7 mouse cellular contexts compared by ENCODE assay signal in the genomic region with DNA sequence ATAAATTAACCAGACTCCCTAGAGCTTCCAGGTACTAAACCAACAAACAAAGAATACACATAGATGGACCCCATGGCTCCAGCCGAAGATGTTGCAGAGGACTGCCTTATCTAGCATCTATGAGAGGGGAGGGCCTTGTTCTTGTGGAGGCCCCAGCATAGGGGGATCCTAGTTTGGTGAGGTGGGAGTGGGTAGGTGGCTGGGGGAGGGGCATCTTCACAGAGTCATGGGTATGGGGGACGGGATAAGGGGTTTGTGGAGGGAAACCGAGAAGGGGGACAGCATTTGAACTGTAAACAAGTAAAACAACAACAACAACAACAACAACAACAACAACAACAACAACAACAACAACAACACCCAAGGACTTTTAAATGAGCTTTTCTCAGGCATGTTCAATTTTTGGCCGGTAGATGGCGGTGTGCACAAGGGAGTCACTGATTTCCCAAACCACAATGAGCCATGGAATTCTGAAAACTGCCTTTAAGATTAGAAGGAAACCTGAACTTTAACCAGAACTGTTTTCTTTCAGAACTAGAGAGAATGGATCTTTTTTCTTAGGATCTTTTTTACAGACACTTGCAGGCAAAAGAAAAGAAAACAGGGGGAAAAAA.
DNase-seq lines count a peak whose midpoint lies in the region; ATAC-seq and TF ChIP-seq lines count a peak whose summit lies in the region.
"Not testable (repeated sequence)": the region's sequence is repeated elsewhere in the genome, so short reads cannot be mapped to it uniquely, and the experiment has no call there.

No protein-coding gene starts in this region.

- DNase-seq in NIH3T3 (ENCODE audit: low read depth), result peak; percentile 71
- peak; percentile 68 for DNase-seq in hindbrain, embryonic 14.5 days (ENCODE audit: low spot score)
- DNase-seq in layer of hippocampus, adult 2 months (ENCODE audit: low spot score in 2 of 2), result not testable (repeated sequence)
- DNase-seq in lung, postnatal 36 days, result peak; percentile 3

- H3K4me3 ChIP-seq in forebrain, embryonic 13.5 days; hindbrain, embryonic 14.5 days (replicated peaks; ENCODE audit: low read length); layer of hippocampus, adult 2 months; neural tube, embryonic 12.5 days: not testable (repeated sequence)

- ATAC-seq in common myeloid progenitor, adult 5-6 weeks (replicated peaks; ENCODE audit: low read depth, poor library complexity, severe bottlenecking), result 0 out of 2 replicates have a peak, but pooled peaks have one; percentile 47
- ATAC-seq in forebrain, embryonic 13.5 days, result peak; percentile 72
- peak; percentile 59; the same call in 1 of the 2 replicates for ATAC-seq in hindbrain, embryonic 14.5 days (ENCODE audit: low FRiP score)
- ATAC-seq in neural tube, embryonic 12.5 days (ENCODE audit: low FRiP score, low read depth), result 0 out of 2 replicates have a peak, but pooled peaks have one; percentile 25

- not testable (repeated sequence) for H3K27ac ChIP-seq in forebrain, embryonic 13.5 days; hindbrain, embryonic 14.5 days; layer of hippocampus, adult 2 months; neural tube, embryonic 12.5 days

- not testable (repeated sequence) for H3K4me2 ChIP-seq in forebrain, embryonic 13.5 days; hindbrain, embryonic 14.5 days (replicated peaks); neural tube, embryonic 12.5 days (replicated peaks)

- 22% methylated on average over 5 of the region's 5 CpGs for WGBS in forebrain, embryonic 13.5 days
- WGBS in hindbrain, embryonic 14.5 days, result 17% methylated on average over 5 of the region's 5 CpGs
- WGBS in neural tube, embryonic 12.5 days, result 14% methylated on average over 5 of the region's 5 CpGs

- not testable (repeated sequence) for H3K27me3 ChIP-seq in forebrain, embryonic 13.5 days; hindbrain, embryonic 14.5 days (ENCODE audit: control insufficient read depth, insufficient read depth, low read length); neural tube, embryonic 12.5 days (replicated peaks)

- not testable (repeated sequence) for H3K9ac ChIP-seq in forebrain, embryonic 13.5 days; hindbrain, embryonic 14.5 days; neural tube, embryonic 12.5 days

- H3K9me3 ChIP-seq in forebrain, embryonic 13.5 days (replicated peaks); hindbrain, embryonic 14.5 days (ENCODE audit: control insufficient read depth, low read length); neural tube, embryonic 12.5 days: not testable (repeated sequence)

- not testable (repeated sequence) for H3K36me3 ChIP-seq in forebrain, embryonic 13.5 days (ENCODE audit: poor library complexity, severe bottlenecking); hindbrain, embryonic 14.5 days (replicated peaks; ENCODE audit: control insufficient read depth, insufficient read depth); neural tube, embryonic 12.5 days

- peak; percentile 61 for TF ChIP-seq CTCF in layer of hippocampus, adult 2 months (conservative IDR thresholded peaks at IDR 0.05)

- H3K4me1 ChIP-seq in forebrain, embryonic 13.5 days; hindbrain, embryonic 14.5 days (replicated peaks; ENCODE audit: control insufficient read depth, insufficient read depth, low read length); neural tube, embryonic 12.5 days: not testable (repeated sequence)
